Mouse (Mus musculus) CD4-positive, CD25-positive, alpha-beta regulatory T cell, adult 2 months (primary cell): ENCODE results near the gene Gk5.

Experiments
- DNase-seq: peaks from one replicate; pipeline ENCODE4 v3.0.0-alpha.2; 2012; ENCODE audit warnings: low read depth, low spot score

Gene Gk5

DNA sequence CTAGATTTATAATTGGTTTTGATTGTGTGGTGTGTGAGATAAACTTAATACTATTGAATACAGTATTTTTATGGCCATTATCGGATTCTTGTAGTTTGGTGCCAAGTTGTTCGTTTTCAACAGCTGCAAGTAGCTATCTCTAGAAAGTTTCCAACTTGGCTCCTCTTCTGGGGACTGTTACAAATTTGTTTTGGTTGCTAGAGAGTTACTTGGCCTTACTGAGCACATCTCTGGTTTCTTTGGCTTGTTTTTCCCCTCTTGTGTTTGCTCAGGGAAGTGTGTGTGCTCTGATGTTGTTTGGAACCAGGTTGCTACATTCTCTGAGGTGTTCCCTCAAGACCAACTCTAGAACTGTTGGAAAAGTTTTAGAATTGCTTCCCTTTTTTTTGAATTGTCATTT, 104.1 kb downstream of the Gk5 start:
- no peak for DNase-seq

GRCm38 (mm10) chr9:96228285-96228684, 109.1 kb downstream of the Gk5 start:
- DNase-seq: no peak

DNA sequence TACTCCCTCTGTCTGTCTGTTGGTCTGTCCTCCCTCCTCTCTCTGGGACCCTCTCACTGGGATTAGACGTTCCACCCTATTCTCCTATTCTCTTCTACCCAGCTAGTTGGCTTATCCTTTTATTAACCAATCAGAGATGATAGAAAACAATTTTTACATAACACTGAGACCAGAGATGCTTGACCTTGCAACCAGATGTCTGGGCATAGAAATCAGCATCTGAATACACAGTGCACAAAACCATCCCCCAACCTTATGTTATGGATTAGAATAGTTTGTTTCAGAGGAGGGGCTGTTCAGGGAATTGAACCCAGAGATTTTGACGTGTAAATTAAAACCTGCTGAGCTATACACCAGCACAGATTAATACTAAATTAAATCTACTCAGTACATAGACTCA, 111.1 kb downstream of the Gk5 start:
- no peak for DNase-seq
